Mouse (Mus musculus) heart, adult 2 months (tissue): ENCODE measurements around the gene Ttc28.

Source experiments
- CTCF ChIP-seq: fragments of 200-600 bp; IDR thresholded peaks from 2 replicates; pipeline ENCODE4 v1.8.1; 2022; ENCODE audit warnings: antibody characterized with exemption, mild to moderate bottlenecking, moderate library complexity
- EP300 ChIP-seq: fragments of 200-500 bp; IDR thresholded peaks from 2 replicates; pipeline ENCODE4 v1.6.1; 2011; ENCODE audit warnings: low read depth, low read length, control low read depth; ENCODE audit not compliant: insufficient read depth
- POLR2A ChIP-seq: fragments of 200-500 bp; IDR thresholded peaks from 2 replicates; pipeline ENCODE4 v1.6.1; 2011; ENCODE audit warnings: mild to moderate bottlenecking, low read depth, low read length, control low read depth; ENCODE audit not compliant: insufficient read depth

GRCm38 (mm10) chr5:111218998-111219397 is 339.4 kb downstream of the Ttc28 start:
- no peak for TF ChIP-seq POLR2A
- no peak for TF ChIP-seq CTCF
- TF ChIP-seq EP300: no peak
